Mouse (Mus musculus) embryonic fibroblast, embryonic 13.5 days (primary cell): ENCODE data around the gene Bhlhe40.

ENCODE experiments used
- CTCF ChIP-seq: IDR thresholded peaks from 2 replicates; pipeline ENCODE4 v1.5.1; 2011; ENCODE audit warnings: mild to moderate bottlenecking, control low read depth, low read length, moderate library complexity, borderline replicate concordance; ENCODE audit not compliant: insufficient read depth
- POLR2A ChIP-seq: IDR thresholded peaks from 2 replicates; pipeline ENCODE4 v1.6.1; 2011; ENCODE audit warnings: low read depth, mild to moderate bottlenecking, control low read depth, low read length, moderate library complexity

GRCm38 (mm10) chr6:108686930-108687329, 26.5 kb downstream of the Bhlhe40 start:
- TF ChIP-seq CTCF: no peak
- TF ChIP-seq POLR2A: no peak
